Mouse (Mus musculus) cerebellum, postnatal 36 days (tissue): ENCODE data around the gene Gpr157.

Source experiments
- DNase-seq, 2 experiments: peaks; one replicate each; pipeline ENCODE4 v3.0.0; 2021 to 2022; ENCODE audit warnings: mixed read lengths in 2 of 2

Gene Gpr157

DNA sequence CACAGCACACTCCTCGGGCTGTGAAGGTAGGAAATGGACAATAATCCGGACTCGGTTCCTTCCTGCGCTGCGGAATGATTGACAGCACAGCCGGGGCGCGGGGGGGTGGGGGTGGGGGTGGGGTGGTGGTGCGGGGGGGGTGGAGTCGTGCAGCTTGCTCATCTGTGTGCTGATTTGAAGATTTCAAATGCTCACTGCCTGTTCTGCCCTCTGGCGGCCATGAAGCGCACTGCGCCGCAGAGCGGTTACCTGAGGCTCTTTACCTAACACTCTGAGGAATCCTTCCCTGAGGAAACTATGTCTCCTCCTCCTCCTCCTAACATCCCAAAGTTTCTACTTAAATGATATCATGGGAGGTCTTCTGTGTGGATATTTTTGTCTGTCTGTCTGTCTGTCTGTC lies 25.7 kb downstream of the Gpr157 start:
- DNase-seq, result peak; percentile 83 to 89

DNA sequence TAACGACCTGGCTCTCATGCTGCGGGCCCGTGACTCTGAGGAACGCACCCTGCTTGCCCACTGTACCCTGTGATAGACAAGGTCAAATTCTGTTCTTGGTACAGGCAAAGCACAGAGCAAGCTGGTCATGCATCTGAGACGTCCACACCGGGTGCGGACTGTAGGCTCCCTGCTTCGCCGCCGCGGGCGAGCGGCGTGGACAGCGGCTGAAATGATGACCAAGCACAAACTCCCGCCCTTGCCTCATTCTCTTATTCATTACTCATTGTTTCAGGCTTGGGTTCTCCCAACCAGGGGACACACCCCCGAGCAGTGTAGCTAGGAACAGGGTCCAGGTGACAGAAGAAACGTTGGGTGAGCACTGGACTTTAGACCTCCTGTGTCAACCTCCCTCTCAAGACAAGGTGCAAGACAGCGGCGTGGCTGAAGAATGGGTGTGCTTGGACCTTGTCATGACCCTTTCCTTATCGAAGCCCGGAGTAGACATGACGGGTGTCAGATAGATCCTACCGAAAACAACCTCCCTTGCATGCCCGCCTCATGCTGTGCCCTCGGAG lies 27.4 kb downstream of the Gpr157 start:
- no peak for DNase-seq

DNA sequence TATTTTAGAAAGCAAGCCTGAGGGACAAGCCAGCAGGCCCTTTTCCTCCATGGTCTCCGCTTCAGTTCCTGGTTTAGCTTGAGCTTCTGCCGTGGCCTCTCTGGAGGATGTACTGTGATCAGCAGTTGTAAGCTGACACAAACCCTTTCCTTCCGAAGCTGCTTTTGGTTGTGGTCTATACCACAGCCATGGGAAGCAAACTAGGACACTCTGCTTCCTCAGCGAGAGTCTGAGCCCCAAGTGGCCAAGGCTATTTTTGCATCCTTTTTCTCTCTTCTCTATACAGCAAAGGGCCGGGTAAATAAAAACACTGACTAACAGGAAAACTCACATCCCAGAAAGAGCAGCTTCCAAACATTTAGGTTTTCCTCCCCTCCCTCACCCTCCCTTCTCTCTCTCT lies 30.1 kb downstream of the Gpr157 start:
- no peak for DNase-seq

DNA sequence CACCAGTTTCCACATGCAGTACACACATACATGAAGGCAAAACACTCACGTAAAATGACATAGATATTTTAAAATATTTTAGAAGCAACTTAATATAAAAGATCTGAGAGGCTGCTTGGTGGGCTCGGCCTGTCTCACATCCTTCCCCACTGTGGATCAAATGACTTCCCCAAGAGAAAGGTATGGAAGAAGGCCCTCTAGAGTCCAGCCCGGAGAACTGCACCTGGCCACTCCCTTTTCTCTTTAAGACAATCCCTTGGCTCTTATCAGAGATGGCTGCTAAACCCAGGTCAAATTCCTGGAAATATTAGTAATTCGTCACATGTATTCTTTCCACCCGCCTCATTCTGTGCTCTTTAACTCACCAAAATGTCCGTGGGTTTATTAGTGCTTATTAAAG lies 31.0 kb downstream of the Gpr157 start:
- DNase-seq, result no peak

DNA sequence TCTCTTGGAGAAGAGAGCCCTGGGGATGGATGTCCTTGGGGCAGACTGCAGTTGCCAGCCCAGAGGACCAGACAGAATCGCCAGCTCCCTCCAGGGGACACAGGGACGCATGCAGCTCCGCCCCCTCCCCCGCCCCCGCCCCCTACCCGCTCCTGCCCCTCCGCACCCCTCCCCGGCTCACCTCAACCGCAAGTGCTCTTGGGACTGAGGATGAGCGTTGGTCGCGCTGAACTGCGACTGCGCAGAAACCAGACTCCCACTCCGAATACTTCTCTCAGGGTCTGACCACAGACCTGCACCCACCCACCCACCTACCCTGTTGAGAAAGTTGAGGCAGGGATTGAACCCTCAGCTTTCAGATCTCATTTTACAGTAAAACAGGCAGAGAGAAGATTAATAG lies 31.9 kb downstream of the Gpr157 start, which contains the start of gene Slc2a5:
TSS of gene Slc2a5 (plus strand) at position 229 of the 400 bp plus-strand sequence.
- DNase-seq, result no peak

DNA sequence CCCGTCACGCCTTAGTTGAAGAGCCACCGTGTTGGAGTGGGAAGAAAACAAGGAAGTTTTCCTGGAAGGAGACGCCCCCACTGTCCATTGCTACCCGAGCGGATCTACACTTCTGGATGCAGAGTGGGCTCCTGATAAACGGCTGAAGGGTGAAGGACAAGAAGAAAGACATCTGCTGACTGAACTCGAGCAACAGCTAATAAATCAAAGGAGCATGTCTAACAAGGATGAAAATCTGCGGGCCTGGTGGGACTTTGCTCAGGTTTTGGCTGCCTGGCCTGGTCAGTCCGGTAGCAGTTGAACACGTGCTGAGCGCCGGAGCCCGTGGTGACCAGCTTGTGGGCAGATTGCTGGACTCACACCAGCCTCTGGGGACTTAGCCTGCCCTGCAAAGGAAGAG lies 32.5 kb downstream of the Gpr157 start:
- DNase-seq, result no peak

DNA sequence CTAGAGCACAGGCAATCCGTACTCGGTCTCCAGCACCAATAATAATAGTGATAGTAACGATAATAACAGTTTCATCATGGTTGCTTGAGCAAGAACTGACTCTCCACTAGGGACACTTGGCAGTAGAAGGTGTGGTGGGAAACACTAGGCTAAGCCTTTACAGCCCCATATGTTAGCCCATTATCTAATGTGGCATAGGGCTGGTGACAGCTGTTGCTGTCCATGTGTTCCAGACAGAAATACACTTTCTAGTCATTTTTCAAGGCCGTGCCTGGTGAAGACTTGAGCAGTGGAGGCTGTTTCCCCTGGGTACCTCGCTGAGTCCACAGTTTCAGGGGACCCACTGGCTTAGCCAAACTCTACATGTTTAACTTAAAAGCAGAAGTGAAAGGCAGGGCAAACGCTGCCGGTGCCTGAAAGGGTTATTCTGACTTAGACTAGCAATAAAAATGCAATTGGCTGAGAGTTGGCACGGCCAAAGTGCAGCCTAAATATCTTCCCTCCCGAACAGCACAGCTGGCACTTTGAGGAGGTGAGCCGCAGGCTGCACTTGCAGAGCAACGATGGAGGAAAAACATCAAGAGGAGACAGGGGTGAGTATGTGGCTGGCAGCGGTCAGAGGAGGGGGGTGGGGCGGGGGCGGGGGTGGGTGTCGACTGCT lies 33.1 kb downstream of the Gpr157 start:
- no peak for DNase-seq

DNA sequence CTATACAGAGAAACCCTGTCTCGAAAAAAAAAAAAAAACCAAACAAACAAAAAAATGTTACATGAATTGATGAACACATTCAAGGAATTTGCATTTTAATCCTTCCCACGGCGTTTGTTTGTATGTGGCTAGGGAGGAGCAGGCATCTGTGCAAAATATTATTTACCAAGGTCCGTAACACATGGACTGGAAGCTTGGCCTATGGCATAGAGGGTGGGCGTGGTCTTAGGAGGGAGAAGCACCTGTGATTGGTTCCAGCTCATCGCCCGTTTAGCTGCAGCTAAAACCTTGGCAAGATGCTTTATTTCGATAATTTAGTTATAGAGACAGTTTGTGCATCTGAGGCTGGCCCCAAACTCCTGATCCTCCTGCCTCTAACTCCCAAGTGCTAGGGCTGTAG lies 34.3 kb downstream of the Gpr157 start:
- DNase-seq, result no peak

DNA sequence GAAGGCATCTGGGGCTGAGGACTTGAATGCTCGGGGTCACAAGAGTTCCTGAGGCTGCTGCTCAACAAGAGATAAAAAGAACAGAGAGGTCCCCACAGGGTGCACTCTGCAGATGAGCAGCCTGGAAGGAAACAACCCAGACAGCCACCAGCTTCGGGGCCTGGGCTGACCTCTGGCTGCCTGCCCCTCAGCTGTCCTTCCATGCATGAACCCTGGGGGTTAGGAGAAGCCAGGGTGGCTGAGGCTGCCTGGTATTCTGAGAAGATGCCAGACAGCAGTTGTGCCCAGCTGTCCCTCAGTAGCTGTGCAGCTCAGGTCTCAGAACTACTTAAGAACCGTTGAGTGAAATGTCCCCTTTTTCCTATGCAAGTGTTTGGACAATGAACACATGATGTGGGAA lies 35.3 kb downstream of the Gpr157 start:
- DNase-seq, result no peak

DNA sequence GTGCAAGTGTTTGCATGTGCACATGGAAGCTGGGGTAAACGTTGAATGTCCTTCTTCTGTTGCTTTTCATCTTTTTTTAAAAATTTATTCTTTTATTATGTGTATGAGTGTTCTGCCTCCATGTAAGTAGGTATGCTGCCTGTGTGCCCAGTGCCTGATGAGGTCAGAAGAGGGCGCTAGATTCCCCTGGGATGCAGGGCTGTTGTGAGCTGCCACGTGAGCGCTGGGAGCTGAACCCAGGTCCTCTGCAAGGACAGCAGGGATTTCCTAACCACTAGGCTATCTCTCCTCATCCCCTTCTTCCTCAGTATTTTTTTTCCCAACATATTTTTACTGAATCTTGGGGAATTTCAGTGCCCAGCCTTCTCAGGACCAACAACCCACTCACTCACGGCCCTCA lies 39.2 kb downstream of the Gpr157 start:
- no peak for DNase-seq

DNA sequence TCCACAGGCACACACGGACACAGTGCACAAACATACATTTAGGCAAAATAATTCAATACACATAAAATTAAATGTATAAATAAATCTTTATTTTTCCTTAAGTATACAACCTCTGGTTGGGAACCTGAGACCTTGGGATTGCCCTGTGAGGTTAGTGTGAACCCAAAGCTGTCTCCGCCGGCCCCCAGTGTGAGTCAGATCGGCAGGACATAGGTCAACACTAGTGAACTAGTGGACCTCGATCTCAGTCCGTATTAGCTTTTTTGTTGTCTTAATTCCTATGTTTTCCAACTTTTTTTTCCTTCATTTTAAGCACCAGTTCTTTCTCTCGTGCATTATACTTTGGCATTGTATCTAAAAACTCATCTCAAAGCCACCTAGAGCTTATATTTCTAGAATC lies 40.7 kb downstream of the Gpr157 start:
- no peak for DNase-seq

DNA sequence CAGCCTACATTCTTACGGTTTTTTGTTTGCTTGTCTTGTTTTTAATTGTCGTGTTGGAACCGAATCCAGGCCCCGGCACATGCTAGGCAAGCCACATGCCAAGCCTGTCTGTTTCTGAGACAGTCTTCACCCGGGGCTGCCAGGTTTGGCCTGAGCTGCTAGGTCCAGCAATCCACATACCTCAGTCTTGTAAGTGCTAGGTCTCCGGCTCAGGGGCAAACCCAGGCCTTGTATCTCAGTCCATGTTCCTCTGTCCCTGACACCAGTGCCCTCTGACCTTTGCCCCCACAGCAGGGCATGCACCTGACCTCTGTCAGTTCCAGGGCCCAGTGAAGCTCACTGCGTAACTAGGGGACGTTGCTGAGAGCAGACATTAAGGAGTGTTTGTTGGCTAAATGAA lies 41.4 kb downstream of the Gpr157 start:
- no peak for DNase-seq

DNA sequence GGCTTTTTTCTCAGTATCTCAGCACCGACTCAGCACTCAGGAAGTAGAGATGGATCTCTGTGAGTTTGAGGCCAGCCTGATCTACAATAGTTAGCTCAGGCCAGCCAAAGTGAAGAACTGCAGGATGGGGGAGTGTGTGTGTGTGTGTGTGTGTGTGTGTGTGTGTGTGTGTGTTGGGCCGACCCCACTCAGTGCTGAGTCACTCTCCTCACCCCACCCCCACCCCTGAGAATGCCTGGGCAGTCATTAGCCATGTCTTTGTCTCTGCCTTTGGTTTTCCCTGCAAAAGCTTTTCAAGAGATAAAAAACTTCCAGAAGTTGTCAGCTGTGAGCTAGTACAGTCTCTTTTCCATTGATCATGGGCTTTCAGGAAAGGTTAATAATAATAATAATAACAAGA lies 43.5 kb downstream of the Gpr157 start:
- DNase-seq, result no peak

DNA sequence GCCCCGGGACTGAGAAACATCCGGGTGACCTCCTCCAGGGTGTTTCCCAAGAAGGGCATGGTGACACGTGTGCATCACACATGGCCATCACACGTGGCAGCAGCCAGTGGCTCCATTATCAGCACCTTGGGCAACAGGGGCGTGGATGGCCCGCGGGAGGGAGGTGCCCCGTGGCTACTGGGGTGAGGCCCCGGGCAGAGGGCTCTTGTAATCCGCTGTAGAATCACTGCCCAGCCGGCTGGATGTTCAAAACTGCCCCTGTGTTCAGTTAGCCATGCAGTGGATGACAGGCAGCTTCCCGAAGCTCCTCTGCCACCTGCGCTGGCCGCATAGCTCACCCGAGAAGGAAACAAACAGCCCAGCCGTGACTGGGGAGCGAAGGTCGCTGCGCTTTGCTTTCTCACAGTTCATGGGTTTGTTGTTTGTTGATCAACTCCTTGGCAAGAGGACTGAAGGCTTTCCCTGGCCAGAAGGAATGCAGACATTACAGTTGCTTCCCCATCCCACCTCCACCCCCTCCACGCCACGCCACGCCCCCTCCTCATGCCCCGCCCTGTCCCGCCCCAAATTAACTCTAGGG lies 45.6 kb downstream of the Gpr157 start:
- DNase-seq, result no peak

DNA sequence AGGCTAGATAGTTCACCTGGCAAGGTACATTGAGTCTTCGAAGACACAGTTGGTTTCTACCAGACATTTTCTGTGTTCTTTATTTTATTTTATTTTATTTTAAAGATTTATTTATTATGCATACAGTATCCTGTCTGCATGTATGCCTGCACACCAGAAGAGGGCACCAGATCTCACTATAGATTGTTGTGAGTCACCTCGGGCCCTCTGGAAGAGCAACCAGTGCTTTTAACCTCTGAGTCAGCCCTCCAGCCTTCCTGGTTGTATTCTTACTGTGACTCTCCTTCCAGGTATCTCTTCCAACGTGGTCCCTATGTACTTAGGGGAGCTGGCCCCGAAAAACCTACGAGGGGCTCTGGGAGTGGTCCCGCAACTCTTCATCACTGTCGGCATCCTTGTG lies 48.1 kb downstream of the Gpr157 start:
- no peak for DNase-seq

DNA sequence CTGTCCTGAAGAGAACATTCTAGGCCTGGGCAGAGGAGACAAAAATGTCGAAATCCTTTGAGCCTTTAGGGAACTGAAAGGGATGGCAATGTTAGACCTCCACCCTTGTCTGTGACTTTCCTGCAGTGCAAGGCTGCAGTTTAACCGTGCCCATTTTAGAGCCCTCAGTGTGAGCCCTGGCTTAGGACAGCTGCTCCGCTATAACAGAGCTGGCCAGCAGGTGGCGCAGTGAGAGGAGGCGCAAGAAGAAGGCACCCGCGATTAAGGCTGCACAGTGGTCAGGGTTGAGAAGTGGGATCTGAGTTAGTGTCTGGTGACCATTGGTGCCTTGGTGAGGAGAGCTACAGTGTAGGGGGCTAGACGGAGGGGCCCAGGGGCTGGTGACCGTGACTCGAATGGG lies 49.5 kb downstream of the Gpr157 start:
- DNase-seq, result peak; percentile 74 to 79

DNA sequence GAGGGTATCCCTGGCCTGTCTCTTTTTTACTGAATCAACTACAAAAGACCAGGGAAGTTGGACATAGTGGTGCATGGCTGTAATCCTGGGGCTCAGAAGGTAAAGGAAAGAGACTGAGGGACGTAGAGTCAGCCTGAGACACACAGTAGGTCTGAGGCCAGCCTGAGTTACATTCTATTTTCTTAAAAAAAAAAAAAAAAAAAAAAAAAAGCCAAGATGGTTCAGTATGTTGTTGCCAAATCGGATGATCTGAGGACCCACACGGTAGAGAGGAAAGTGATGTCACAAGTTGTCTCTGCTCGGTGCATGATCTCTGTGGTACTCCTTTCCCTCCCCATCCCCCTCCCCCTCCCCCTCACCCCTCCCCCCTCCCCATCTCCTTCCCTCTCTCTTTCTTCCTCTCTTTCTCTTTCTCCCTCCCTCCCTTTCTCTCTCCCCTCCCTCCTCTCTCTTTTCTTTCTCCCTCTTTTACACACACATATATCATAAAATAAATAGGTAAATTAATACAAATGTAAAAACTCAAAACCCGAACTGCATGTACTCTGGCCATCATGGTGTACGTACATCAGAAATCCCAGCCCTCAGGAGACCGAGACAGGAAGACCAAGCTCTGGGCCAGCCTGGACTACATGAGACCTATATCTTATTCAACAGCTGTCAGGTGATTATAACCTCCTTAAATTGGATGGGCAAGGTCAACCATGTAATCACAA lies 50.4 kb downstream of the Gpr157 start:
- DNase-seq, result no peak

DNA sequence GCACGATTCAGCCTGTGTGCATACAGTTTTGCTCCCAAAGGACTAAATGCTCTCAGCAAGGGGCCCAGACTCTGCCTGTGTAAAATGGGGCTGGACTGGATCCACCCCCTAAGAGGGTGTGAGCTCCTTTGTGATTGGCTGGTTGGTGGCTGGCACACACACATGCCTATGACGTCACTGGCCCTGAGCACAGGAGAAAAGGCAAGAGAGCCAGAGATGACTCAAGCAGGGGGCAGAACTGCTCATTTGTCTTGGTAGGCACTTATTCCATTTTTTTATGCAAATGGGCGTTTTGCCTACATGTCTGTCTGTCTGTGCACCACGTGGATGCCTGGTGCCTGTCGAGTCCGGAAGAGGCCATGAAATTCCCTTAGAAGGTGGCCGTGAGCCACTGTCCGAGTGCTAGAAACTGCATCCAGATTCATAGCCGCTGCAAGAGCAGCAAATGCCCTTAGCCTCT lies 50.9 kb downstream of the Gpr157 start:
- peak; percentile 22 to 23 for DNase-seq

DNA sequence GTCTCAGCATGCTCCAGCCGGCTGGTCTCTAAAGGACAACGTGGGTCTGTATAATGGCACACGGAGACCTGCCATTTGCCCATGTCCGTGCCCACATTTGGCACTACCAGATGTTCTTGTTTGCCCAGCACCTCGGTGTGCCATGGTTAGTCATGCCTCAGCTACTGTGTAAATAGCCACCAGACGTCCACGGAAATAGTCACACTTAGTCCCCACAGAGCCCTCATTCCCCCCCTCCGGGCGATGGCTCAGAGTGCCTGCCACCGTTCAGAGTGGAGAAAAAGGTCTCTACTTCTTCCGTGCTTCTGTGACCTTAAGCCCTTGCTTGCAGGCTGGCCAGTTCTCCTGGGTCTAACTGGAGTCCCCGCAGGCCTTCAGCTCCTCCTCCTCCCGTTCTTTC lies 51.9 kb downstream of the Gpr157 start:
- no peak for DNase-seq

DNA sequence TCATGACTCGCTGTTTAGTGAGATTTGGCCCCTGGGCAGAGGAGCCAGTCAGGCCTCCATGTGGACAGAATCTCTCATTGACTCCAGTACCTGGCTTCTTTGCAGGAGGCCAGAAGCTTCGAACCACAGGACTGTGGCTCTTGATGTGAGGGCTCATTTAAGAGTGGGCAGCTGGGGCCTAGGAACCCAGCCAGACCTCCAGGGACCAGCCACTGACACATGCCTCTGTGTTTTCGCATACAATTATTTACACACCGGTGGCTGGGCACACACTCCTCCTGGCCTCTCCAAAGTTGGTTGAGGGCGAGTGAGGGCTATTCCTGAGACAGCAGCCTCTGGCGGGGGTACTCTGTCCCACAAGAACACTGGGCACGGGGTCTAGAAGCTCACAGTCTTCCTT lies 53.2 kb downstream of the Gpr157 start:
- DNase-seq, result no peak

DNA sequence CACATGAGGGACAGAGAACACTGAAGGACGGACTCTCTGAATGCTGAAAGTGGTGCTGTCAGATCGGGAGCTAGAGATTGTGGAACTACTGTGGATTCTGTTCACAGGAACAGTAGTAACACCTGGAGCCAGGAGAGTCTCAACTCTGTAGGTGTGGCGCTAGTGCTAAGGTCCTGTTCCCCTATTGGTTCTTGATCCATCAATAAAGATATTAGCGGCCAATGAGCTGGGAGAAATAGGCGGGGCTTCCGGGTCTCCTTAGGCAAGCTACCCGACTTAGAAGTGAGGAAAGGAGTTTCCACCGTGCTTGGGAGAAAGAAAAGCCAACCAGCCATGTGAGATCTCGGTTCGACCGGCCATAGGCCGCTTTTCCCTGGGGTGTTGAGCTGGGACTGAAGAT lies 57.1 kb downstream of the Gpr157 start:
- DNase-seq, result no peak

DNA sequence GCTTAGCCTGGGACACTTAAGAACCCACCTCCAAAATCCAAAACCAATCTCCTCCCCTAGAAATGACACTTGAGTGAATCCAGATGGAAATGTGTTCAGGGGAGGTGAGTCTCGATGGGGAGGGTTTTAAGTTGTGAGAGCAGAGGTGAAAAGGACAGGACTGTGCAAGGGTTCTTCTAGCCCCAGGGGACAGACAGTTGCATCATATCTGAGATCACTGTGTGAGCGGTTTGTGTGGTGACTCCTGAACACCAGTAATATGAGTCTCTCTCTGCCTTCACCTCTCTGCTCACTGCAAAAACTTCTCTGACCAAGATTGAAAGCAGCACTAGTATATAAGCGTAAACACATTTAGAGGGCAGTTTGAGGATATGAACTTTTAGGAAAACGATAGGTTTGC lies 59.1 kb downstream of the Gpr157 start:
- DNase-seq, result no peak

DNA sequence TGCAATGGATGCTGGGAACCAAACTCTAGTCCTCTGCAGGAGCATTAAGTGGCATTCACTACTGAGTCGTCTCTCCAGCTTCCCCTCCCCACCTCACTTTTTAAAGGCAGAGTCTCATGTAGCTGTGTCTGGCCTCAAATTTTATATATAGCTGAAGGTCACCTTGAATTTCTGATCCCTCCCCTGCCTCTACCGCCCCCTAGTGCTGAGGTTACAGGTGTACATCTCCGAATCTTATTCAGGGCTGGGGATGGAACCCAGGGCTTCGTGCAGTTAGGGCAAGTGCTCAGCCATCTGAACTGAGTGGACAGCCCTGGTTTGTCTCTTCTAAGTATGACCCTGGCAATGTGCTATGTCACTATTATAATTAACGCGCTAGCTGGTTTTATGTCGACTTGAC lies 63.9 kb downstream of the Gpr157 start:
- DNase-seq, result no peak

DNA sequence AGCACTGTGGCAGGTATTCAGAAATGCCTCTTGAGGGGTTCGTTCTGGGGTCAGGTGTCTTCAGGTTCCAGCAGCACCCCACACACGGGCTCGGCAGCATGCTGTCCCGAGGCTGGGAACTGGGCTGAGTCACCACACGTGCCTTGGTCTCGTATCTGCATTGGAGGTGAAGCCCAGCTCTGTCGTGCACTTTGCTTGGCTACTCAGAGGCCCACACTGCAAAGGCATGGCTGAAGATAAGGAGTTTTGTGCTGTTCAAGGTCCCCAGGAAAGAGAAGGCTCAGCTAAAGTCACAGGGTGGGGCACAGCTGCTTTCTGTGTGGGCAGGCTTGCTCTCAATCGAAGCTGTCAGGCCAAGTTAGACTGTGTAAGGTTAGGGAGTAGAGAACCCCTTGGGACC lies 65.3 kb downstream of the Gpr157 start:
- no peak for DNase-seq
